Mouse (Mus musculus) small intestine, adult 2 months (tissue): ENCODE measurements around the gene Amer3. TPM values are rescaled to one million over a fixed set of nuclear protein-coding genes. Genes with fewer than 3 reads are reported as not detected.

Experiments used
- H3K27ac ChIP-seq: fragments of 200-500 bp; 2 replicates; pipeline ENCODE4 v1.5.1; 2012; ENCODE audit warnings: low read depth, low read length, control low read depth, inconsistent platforms; ENCODE audit not compliant: insufficient read depth
- H3K27me3 ChIP-seq: fragments of 200-500 bp; 2 replicates; pipeline ENCODE4 v1.6.1; 2012; ENCODE audit warnings: mild to moderate bottlenecking, moderate library complexity, low read length, inconsistent platforms; ENCODE audit not compliant: control insufficient read depth, insufficient read depth
- H3K36me3 ChIP-seq: fragments of 200-500 bp; 2 replicates; pipeline ENCODE4 v1.6.1; 2012; ENCODE audit warnings: mild to moderate bottlenecking, low read length, control low read depth, inconsistent platforms; ENCODE audit not compliant: control insufficient read depth, insufficient read depth
- H3K4me1 ChIP-seq: fragments of 200-500 bp; 2 replicates; pipeline ENCODE4 v1.6.1; 2012; ENCODE audit warnings: low read length, inconsistent platforms, mixed read lengths; ENCODE audit not compliant: control insufficient read depth, insufficient read depth, insufficient read length
- H3K4me3 ChIP-seq: fragments of 200-500 bp; 2 replicates; pipeline ENCODE4 v1.5.1; 2012; ENCODE audit warnings: low read depth, mild to moderate bottlenecking, control low read depth, inconsistent platforms, low read length, moderate library complexity
- CTCF ChIP-seq: fragments of 200-500 bp; IDR thresholded peaks from 2 replicates; pipeline ENCODE4 v1.5.1; 2012; ENCODE audit warnings: low read depth, mild to moderate bottlenecking, control low read depth, inconsistent platforms, low read length, moderate library complexity, mixed read lengths; ENCODE audit not compliant: insufficient replicate concordance, insufficient read length; ENCODE audit errors: extremely low read depth
- POLR2A ChIP-seq: fragments of 200-500 bp; IDR thresholded peaks from 2 replicates; pipeline ENCODE4 v1.6.1; 2012; ENCODE audit warnings: low read depth, mild to moderate bottlenecking, control low read depth, inconsistent platforms, low read length, moderate library complexity
- WGBS: fragments of 180-500 bp; shearing (Covaris S2); methylation state at CpG from one replicate; pipeline ENCODE4 v1.1.7; 2018; 5-methylcytosine and 5-hydroxymethylcytosine counted together
- polyA plus RNA-seq: library from polyadenylated mRNA; depleted of rRNA; stranded (reverse); fragments of >200 nt; gene quantifications from 2 replicates; pipeline ENCODE4 v1.2.3, GENCODE M21; 2012

Amer3 gene
- polyA plus RNA-seq, 1 experiment, result not detected

GRCm38 (mm10) chr1:34579782-34580356 is 412 bp downstream of the Amer3 start:
- WGBS, result 3% methylated on average over 18 of the region's 18 CpGs
- Histone ChIP-seq H3K36me3 (no peaks in the 10 kb centered on the region), H3K4me1 (no peaks in the 10 kb centered on the region), H3K27ac (no peak overlapping the region), H3K27me3 (no peaks in the 10 kb centered on the region; the same call in 1 of the 2 replicates), H3K4me3 (no peak overlapping the region)
- no peak for TF ChIP-seq CTCF
- TF ChIP-seq POLR2A, result no peak

- H3K27ac ChIP-seq, result no peak overlapping the region
- no peaks in the 10 kb centered on the region for H3K4me1 ChIP-seq
- WGBS, result 79% methylated on average over 6 of the region's 6 CpGs
- no peaks in the 10 kb centered on the region for H3K36me3 ChIP-seq
- no peak overlapping the region for H3K4me3 ChIP-seq
- H3K27me3 ChIP-seq, result no peaks in the 10 kb centered on the region; the same call in 1 of the 2 replicates
- no peak for TF ChIP-seq POLR2A
- no peak for TF ChIP-seq CTCF
These were observed 2.8 kb downstream of the Amer3 start for GRCm38 (mm10) chr1:34582218-34582617.

DNA sequence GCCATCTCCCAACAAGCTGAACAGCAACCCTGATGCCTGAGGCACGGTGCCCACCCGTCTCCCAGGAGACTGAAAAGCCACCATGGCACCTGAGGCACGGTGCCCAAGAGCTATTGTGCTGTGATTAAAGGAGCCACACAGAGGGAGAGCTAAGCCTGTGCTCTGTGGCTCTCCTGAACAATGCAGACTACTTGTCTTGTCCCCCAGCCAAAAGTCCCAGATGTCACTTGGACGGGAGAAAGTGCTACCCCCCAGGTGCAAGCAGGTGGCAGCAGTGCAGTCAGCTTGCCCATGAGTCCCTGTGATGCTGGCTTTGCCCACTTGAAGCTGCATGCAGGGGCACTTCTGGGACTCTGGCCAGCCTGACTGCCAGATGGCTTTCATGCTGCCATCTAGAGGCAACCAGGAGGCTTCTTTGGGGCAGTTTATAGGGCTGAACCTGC is 4.4 kb downstream of the Amer3 start:
- H3K36me3 ChIP-seq, result no peaks in the 10 kb centered on the region
- H3K4me3 ChIP-seq, result no peak overlapping the region
- H3K4me1 ChIP-seq, result no peaks in the 10 kb centered on the region
- 16% methylated on average over 4 of the region's 4 CpGs for WGBS
- TF ChIP-seq POLR2A (no peak), CTCF (no peak)
- H3K27me3 ChIP-seq, result no peaks in the 10 kb centered on the region; the same call in 1 of the 2 replicates
- no peak overlapping the region for H3K27ac ChIP-seq

DNA sequence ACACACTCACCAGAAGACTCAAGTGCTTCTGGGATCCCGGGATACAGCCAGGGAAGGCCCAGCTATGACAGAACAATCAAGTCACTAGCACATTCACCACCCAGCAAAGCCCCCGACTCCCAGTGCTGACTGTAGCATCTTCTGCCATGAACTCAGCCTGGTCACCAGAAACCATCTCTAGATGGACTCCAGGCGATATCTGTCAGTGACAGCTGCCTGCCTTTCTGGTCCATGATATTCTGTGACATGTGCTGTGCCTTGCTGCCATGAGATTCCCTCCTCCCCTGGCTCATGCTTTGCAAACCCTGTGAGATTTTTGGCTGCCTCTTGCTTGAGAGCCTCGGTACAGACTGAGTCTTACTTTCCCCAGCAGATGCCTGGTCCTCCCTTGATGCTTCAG is 5.3 kb downstream of the Amer3 start:
- Histone ChIP-seq H3K27ac (no peak overlapping the region), H3K36me3 (no peaks in the 10 kb centered on the region), H3K27me3 (no peaks in the 10 kb centered on the region), H3K4me1 (no peaks in the 10 kb centered on the region), H3K4me3 (no peak overlapping the region)
- no peak for TF ChIP-seq CTCF
- no peak for TF ChIP-seq POLR2A
- WGBS, result 78% methylated on average over 4 of the region's 4 CpGs

GRCm38 (mm10) chr1:34587298-34588096 is 8.0 kb downstream of the Amer3 start:
- WGBS, result 80% methylated on average over 22 of the region's 22 CpGs
- H3K27ac ChIP-seq, result no peak overlapping the region
- H3K27me3 ChIP-seq, result no peaks in the 10 kb centered on the region
- no peaks in the 10 kb centered on the region for H3K4me1 ChIP-seq
- no peak for TF ChIP-seq POLR2A
- no peak for TF ChIP-seq CTCF
- no peaks in the 10 kb centered on the region for H3K36me3 ChIP-seq
- H3K4me3 ChIP-seq, result no peak overlapping the region

GRCm38 (mm10) chr1:34600000-34600399 is 20.5 kb downstream of the Amer3 start:
- H3K27me3 ChIP-seq, result no peaks in the 10 kb centered on the region
- H3K4me1 ChIP-seq, result no peaks in the 10 kb centered on the region
- no peak for TF ChIP-seq CTCF
- no peak for TF ChIP-seq POLR2A
- no peaks in the 10 kb centered on the region for H3K36me3 ChIP-seq
- WGBS, result 78% methylated on average over 15 of the region's 15 CpGs
- no peak overlapping the region for H3K4me3 ChIP-seq
- H3K27ac ChIP-seq, result no peak overlapping the region

DNA sequence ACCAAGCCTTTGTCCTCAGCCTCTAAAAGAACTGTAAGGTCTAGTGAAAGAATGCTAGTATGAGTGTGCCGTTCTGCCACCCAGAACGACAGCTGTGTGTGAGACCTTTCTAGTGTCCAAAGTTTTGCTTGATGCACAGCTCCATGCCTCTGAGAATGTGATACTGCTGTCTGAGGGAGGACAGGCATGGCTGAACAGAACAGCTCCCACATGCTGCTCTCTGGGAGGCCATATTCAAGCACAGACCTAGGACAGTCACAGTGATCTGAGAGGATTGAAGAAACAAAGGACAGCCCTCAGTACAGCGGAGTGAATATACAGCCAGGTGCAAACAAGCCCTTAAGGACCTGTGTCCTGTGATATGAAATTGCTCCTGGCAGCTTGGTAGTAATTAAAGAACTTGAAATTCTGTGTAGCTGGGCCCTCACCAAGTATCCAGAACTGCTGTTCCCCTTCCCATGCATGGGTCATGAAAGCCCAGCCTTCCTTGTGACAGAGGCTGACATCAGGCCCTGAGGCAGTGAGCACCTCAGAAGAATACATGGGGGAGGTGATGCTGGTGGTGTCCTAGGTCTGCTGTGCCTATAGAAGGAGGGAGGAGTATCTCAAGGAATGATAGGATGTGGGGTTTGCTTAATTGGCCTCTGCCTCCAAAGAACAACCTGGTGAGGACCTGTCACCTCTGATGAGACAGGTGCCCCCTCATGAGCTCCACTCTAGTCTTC is 22.0 kb downstream of the Amer3 start:
- no peaks in the 10 kb centered on the region for H3K27me3 ChIP-seq
- 70% methylated on average over 3 of the region's 3 CpGs for WGBS

More for the DNA sequence above, 22.0 kb downstream of the Amer3 start:
- TF ChIP-seq POLR2A (no peak), CTCF (no peak)
- Histone ChIP-seq H3K4me3 (no peak overlapping the region), H3K27ac (no peak overlapping the region), H3K4me1 (no peaks in the 10 kb centered on the region), H3K36me3 (no peaks in the 10 kb centered on the region)
